Mouse (Mus musculus) cerebellum, adult 11 months (tissue): Measurements from ENCODE around the gene Ndufaf3.

Experiments used
- DNase-seq: peaks from one replicate; pipeline ENCODE4 v3.0.0; 2022

The Ndufaf3 gene

GRCm38 (mm10) chr9:108572321-108572720 is 5.1 kb upstream of the Ndufaf3 start:
- DNase-seq = no peak

- DNase-seq = no peak
Measured at GRCm38 (mm10) chr9:108571401-108571973, 4.3 kb upstream of the Ndufaf3 start.

- peak; percentile 57 for DNase-seq
Measured at GRCm38 (mm10) chr9:108570207-108570896, 3.1 kb upstream of the Ndufaf3 start.

- peak; percentile 85 for DNase-seq
Measured at GRCm38 (mm10) chr9:108569381-108570206, 2.4 kb upstream of the Ndufaf3 start, which contains the start of gene Dalrd3. Dalrd3 (plus strand) TSS chr9:108569886.

- no peak for DNase-seq
Measured at GRCm38 (mm10) chr9:108568511-108568921, 1.3 kb upstream of the Ndufaf3 start.

- DNase-seq = no peak
Measured at GRCm38 (mm10) chr9:108567931-108568419, 741 bp upstream of the Ndufaf3 start.

- no peak for DNase-seq
Measured at GRCm38 (mm10) chr9:108565881-108566814, 1.1 kb downstream of the Ndufaf3 start.

GRCm38 (mm10) chr9:108564131-108564530 is 3.1 kb downstream of the Ndufaf3 start:
- no peak for DNase-seq

- no peak for DNase-seq
Measured at GRCm38 (mm10) chr9:108563671-108564070, 3.6 kb downstream of the Ndufaf3 start.

- peak; percentile 89 for DNase-seq
Measured at GRCm38 (mm10) chr9:108560227-108560841, 6.9 kb downstream of the Ndufaf3 start, which contains the start of gene Impdh2. Impdh2 (plus strand) TSS chr9:108560286.

GRCm38 (mm10) chr9:108559169-108559568 is 8.1 kb downstream of the Ndufaf3 start:
- DNase-seq = no peak

GRCm38 (mm10) chr9:108546875-108547274 is 20.4 kb downstream of the Ndufaf3 start:
- DNase-seq = no peak

- DNase-seq = no peak
Measured at GRCm38 (mm10) chr9:108545986-108546385, 21.2 kb downstream of the Ndufaf3 start.

- no peak for DNase-seq
Measured at GRCm38 (mm10) chr9:108540846-108541245, 26.4 kb downstream of the Ndufaf3 start.

GRCm38 (mm10) chr9:108531496-108531895 is 35.7 kb downstream of the Ndufaf3 start:
- no peak for DNase-seq

GRCm38 (mm10) chr9:108530954-108531353 is 36.3 kb downstream of the Ndufaf3 start:
- DNase-seq = no peak

GRCm38 (mm10) chr9:108525400-108525799 is 41.8 kb downstream of the Ndufaf3 start:
- DNase-seq = no peak

- DNase-seq = no peak
Measured at GRCm38 (mm10) chr9:108523341-108523740, 43.9 kb downstream of the Ndufaf3 start.

GRCm38 (mm10) chr9:108521604-108522003 is 45.6 kb downstream of the Ndufaf3 start:
- DNase-seq = no peak

- no peak for DNase-seq
Measured at GRCm38 (mm10) chr9:108517931-108518332, 49.3 kb downstream of the Ndufaf3 start.

GRCm38 (mm10) chr9:108517253-108517930 is 49.8 kb downstream of the Ndufaf3 start:
- DNase-seq = peak; percentile 74
